Mouse (Mus musculus) neural tube, embryonic 14.5 days (tissue): ENCODE data around the gene Wdr35. TPM values are rescaled to one million over a fixed set of nuclear protein-coding genes. Genes with fewer than 3 reads are reported as not detected.

Experiments
- ATAC-seq: fragments of 200-750 bp; cut with Nextera tagmentation; 2 replicates; pipeline ENCODE4 v1.8.0; 2017; ENCODE audit warnings: low read depth, mild to moderate bottlenecking, moderate TSS enrichment, moderate library complexity
- H3K27ac ChIP-seq: fragments of 300-500 bp; sonication (generic); 2 replicates; pipeline ENCODE4 v1.5.1; 2014; ENCODE audit warnings: low read depth, mild to moderate bottlenecking, control low read depth, low read length, moderate library complexity, mixed read lengths
- H3K27me3 ChIP-seq: fragments of 300-500 bp; sonication (generic); 2 replicates; pipeline ENCODE4 v1.6.1; 2014; ENCODE audit warnings: low read length; ENCODE audit not compliant: control insufficient read depth, insufficient read depth
- H3K36me3 ChIP-seq: fragments of 300-500 bp; sonication (generic); 2 replicates; pipeline ENCODE4 v1.6.1; 2014; ENCODE audit warnings: low read length, mixed read lengths; ENCODE audit not compliant: control insufficient read depth, insufficient read depth
- H3K4me1 ChIP-seq: fragments of 300-500 bp; sonication (generic); 2 replicates; pipeline ENCODE4 v1.6.1; 2014; ENCODE audit warnings: low read length; ENCODE audit not compliant: control insufficient read depth, insufficient read depth
- H3K4me2 ChIP-seq: fragments of 300-500 bp; sonication (generic); 2 replicates; pipeline ENCODE4 v1.6.1; 2014; ENCODE audit warnings: mild to moderate bottlenecking, low read depth, low read length, control low read depth
- H3K4me3 ChIP-seq: fragments of 300-500 bp; sonication (generic); 2 replicates; pipeline ENCODE4 v1.5.1; 2014; ENCODE audit warnings: low read depth, low read length, control low read depth, mixed read lengths
- H3K9ac ChIP-seq: fragments of 300-500 bp; sonication (generic); replicated peaks from 2 replicates; pipeline ENCODE4 v1.6.1; 2014; ENCODE audit warnings: low read depth, mild to moderate bottlenecking, control low read depth, low read length, mixed read lengths
- H3K9me3 ChIP-seq: fragments of 300-500 bp; sonication (generic); 2 replicates; pipeline ENCODE4 v1.6.1; 2016; ENCODE audit warnings: low read length; ENCODE audit not compliant: control insufficient read depth
- WGBS: fragments of 180-500 bp; shearing (Covaris S2); extraction: QIAGEN DNeasy Blood & Tissue Kit; methylation state at CpG from one replicate; pipeline ENCODE4 v1.1.7; 2014; 5-methylcytosine and 5-hydroxymethylcytosine counted together
- polyA plus RNA-seq: library from polyadenylated mRNA; unstranded; fragments of >200 nt; fragmentation: Nextera tagmentation; extraction: Ambion mirVana; gene quantifications from 2 replicates; pipeline ENCODE4 v1.2.1, GENCODE M21; 2014

The Wdr35 gene
- polyA plus RNA-seq, 1 experiment from 2014 or later: 19.6 TPM

DNA sequence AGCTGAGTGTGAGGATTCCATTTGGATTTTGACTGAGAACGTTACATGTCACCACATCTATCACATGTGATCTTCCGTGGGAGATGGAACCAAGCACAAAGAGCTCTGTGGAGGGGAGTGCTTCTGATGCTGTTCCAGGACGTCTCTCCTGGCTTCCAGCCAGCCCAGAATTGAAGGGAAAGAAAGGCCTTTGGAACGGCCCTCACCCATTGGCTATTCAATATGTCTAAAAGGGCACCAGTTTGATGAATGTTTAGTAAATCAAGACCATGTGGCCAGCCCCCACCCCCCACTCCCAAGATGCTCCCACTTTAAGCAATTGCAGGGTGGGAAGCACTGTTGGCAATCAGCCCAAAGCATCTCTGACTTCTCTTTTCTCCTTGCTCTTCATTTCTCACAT lies 97.8 kb downstream of the Wdr35 start:
- H3K4me1 ChIP-seq: peaks cover 3% of the 10 kb centered on the region; the same call in 1 of the 2 replicates
- H3K36me3 ChIP-seq: no peaks in the 10 kb centered on the region
- peak; percentile 85 for ATAC-seq
- WGBS: 20% methylated on average over 4 of the region's 4 CpGs
- no peak overlapping the region for H3K27ac ChIP-seq
- H3K9ac ChIP-seq: no peak overlapping the region
- H3K27me3 ChIP-seq: no peaks in the 10 kb centered on the region
- H3K9me3 ChIP-seq: no peaks in the 10 kb centered on the region
- H3K4me2 ChIP-seq: no peak overlapping the region
- no peak overlapping the region for H3K4me3 ChIP-seq

DNA sequence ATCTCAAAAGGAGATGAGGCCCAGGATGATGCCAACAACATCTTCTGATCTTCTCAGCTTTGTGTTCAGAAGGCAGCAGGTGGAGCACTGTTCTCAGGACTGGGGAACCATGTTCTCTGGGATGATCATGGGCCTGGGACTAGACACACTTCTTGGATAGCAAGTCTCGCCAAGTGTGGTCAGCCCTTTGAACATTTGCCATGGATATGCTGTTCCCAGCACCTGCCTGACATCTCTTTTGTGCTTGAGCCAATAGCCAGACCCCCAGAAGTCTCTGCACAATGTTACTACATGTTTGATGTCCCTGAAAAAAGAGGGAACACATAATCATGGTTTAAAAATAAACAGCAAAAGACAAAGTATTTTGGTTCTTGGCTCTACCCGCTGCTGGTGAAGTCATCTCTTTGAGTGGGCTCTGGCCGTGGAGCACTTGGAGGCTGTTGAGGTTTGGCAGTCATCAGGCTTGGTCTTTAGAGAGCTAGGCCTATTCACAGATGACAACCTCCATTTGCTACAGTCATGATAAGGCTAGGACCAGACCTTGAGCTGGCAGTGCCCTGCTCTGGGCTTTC lies 103.9 kb downstream of the Wdr35 start:
- Histone ChIP-seq H3K27me3 (no peaks in the 10 kb centered on the region), H3K9me3 (no peaks in the 10 kb centered on the region), H3K36me3 (no peaks in the 10 kb centered on the region), H3K4me2 (no peak overlapping the region), H3K27ac (no peak overlapping the region), H3K9ac (no peak overlapping the region), H3K4me1 (no peaks in the 10 kb centered on the region), H3K4me3 (no peak overlapping the region)
- no peak for ATAC-seq
- 94% methylated on average over 3 of the region's 3 CpGs for WGBS

Other genes starting within 250 kb of the Wdr35 start
- 6.5 and 11.1 TPM in 2 replicates for gene Sdc1, start 202.6 kb upstream of the Wdr35 start, polyA plus RNA-seq
- 61.1 and 200 TPM in 2 replicates for gene Laptm4a, start 52.2 kb upstream of the Wdr35 start, polyA plus RNA-seq
- gene Matn3, start 26.0 kb upstream of the Wdr35 start, polyA plus RNA-seq: 0.07 and 0.17 TPM in 2 replicates
- gene Ttc32, start 56.1 kb downstream of the Wdr35 start, polyA plus RNA-seq: 6.9 and 10.0 TPM in 2 replicates